Mouse (Mus musculus) lung, postnatal 0 days (tissue): ENCODE results near the gene Rock2.

ENCODE experiments used
- CTCF ChIP-seq: IDR thresholded peaks from 2 replicates; pipeline ENCODE4 v1.5.1; 2016; ENCODE audit warnings: antibody characterized with exemption, mild to moderate bottlenecking
- EP300 ChIP-seq: IDR thresholded peaks from 2 replicates; pipeline ENCODE4 v1.6.1; 2016; ENCODE audit warnings: antibody characterized with exemption, mild to moderate bottlenecking, control low read depth

DNA sequence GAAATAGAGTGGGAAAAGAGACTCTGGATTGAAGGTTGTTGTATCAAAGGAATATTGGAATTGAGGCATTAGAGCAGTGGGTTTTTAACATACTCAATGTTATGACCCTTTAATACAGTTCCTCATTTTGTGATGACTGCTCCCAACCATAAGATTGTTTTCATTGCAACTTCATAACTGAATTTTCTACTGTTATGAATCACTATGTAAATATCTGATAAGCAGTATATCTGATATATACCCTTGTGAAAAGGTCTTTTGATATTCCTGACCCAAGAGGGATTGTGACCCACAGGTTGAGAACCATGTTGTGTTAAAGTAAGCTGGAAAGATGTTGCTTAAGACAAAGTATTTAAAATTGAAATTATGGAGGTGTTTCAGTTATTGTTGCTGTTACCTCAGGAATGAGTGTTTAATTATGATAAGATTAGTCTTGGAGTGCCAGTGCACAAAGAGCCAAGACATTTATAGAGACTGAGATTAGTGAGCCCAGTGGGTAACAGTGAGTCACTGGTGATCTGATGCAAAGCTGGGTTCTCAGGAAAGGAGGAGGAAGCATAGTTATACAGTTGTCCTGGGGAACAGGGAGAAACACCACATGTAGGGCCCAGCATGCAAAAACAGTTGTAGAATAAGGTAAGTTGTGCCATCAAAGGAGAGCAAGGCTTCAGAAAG lies 25.6 kb downstream of the Rock2 start:
- TF ChIP-seq CTCF = no peak
- TF ChIP-seq EP300 = peak; percentile 19; the same call in 1 of the 2 replicates
